Mouse (Mus musculus) common myeloid progenitor, adult 5-6 weeks (primary cell): ENCODE measurements at regions not wholly inside any gene's neighbourhood (a gene's known extent, or its start where the extent isn't known, plus 50 kb on each side); places are given as distances from the start of the nearest gene placed in this dataset.
A peak's percentile ranks its signal among the peaks of the same experiment; 100 is the strongest.

ENCODE experiments used
- ATAC-seq: replicated peaks from 2 replicates; pipeline ENCODE4 v1.8.0; 2016; ENCODE audit warnings: low read depth, mild to moderate bottlenecking, moderate TSS enrichment, inconsistent platforms; ENCODE audit not compliant: poor library complexity, severe bottlenecking

GRCm38 (mm10) chr9:43929312-43930036, 113.7 kb upstream of the Thy1 start:
- no peak for ATAC-seq

- ATAC-seq: no peak
Observed at GRCm38 (mm10) chr9:43930037-43930404, 113.2 kb upstream of the Thy1 start.

GRCm38 (mm10) chr9:43930476-43930875, 112.7 kb upstream of the Thy1 start:
- ATAC-seq: no peak

GRCm38 (mm10) chr9:43934012-43934690, 109.0 kb upstream of the Thy1 start:
- no peak for ATAC-seq

GRCm38 (mm10) chr9:43934691-43935064, 108.5 kb upstream of the Thy1 start:
- no peak for ATAC-seq

- no peak for ATAC-seq
Observed at GRCm38 (mm10) chr9:43939336-43939735, 103.8 kb upstream of the Thy1 start.

GRCm38 (mm10) chr9:43942147-43942546, 101.0 kb upstream of the Thy1 start:
- ATAC-seq: no peak

- ATAC-seq: no peak
Observed at GRCm38 (mm10) chr9:43943522-43943921, 99.7 kb upstream of the Thy1 start.

GRCm38 (mm10) chr9:43944816-43945741, 98.1 kb upstream of the Thy1 start:
- no peak for ATAC-seq

- ATAC-seq: no peak
Observed at GRCm38 (mm10) chr9:43945997-43946649, 97.1 kb upstream of the Thy1 start.

- no peak for ATAC-seq
Observed at GRCm38 (mm10) chr9:43947089-43947488, 96.1 kb upstream of the Thy1 start.

GRCm38 (mm10) chr9:43947490-43948150, 95.6 kb upstream of the Thy1 start:
- ATAC-seq: no peak

GRCm38 (mm10) chr9:43953128-43953527, 90.1 kb upstream of the Thy1 start:
- ATAC-seq: no peak

GRCm38 (mm10) chr9:43959541-43959940, 83.6 kb upstream of the Thy1 start:
- peak; percentile 62; the same call in 1 of the 2 replicates for ATAC-seq

- ATAC-seq: no peak
Observed at GRCm38 (mm10) chr9:43961431-43961830, 81.8 kb upstream of the Thy1 start.

- ATAC-seq: no peak
Observed at GRCm38 (mm10) chr9:43965171-43965570, 78.0 kb upstream of the Thy1 start.

GRCm38 (mm10) chr9:43965811-43966210, 77.4 kb upstream of the Thy1 start:
- ATAC-seq: no peak

GRCm38 (mm10) chr9:43970043-43970795, 73.0 kb upstream of the Thy1 start:
- ATAC-seq: no peak

- ATAC-seq: no peak
Observed at GRCm38 (mm10) chr9:43970858-43971257, 72.3 kb upstream of the Thy1 start.
